Mouse (Mus musculus) embryonic facial prominence, embryonic 11.5 days (tissue): ENCODE measurements around the gene Gsta4. TPM values are rescaled to one million over a fixed set of nuclear protein-coding genes. Genes with fewer than 3 reads are reported as not detected.
"Not testable (repeated sequence)": the region's sequence is repeated elsewhere in the genome, so short reads cannot be mapped to it uniquely, and the experiment has no call there.

Experiments
- ATAC-seq: fragments of 200-750 bp; cut with Nextera tagmentation; replicated peaks from 2 replicates; pipeline ENCODE4 v1.8.0; 2017; ENCODE audit warnings: low read depth; ENCODE audit not compliant: insufficient number of reproducible peaks, low FRiP score, low TSS enrichment
- DNase-seq: peaks from one replicate; pipeline ENCODE4 v3.0.0-alpha.2; 2015; ENCODE audit warnings: low spot score
- H3K27ac ChIP-seq: fragments of 300-500 bp; sonication (generic); replicated peaks from 2 replicates; pipeline ENCODE4 v1.5.1; 2014; ENCODE audit warnings: mild to moderate bottlenecking, low read depth, low read length, control low read depth
- H3K27me3 ChIP-seq: fragments of 300-500 bp; sonication (generic); 2 replicates; pipeline ENCODE4 v1.6.1; 2014; ENCODE audit warnings: mild to moderate bottlenecking, low read length, moderate library complexity, mixed read lengths; ENCODE audit not compliant: control insufficient read depth, insufficient read depth
- H3K36me3 ChIP-seq: fragments of 300-500 bp; sonication (generic); replicated peaks from 2 replicates; pipeline ENCODE4 v1.6.1; 2014; ENCODE audit warnings: low read depth, mild to moderate bottlenecking, low read length, moderate library complexity, mixed read lengths; ENCODE audit not compliant: control insufficient read depth, insufficient read depth
- H3K4me1 ChIP-seq: fragments of 300-500 bp; sonication (generic); 2 replicates; pipeline ENCODE4 v1.6.1; 2014; ENCODE audit warnings: low read length, mixed read lengths; ENCODE audit not compliant: control insufficient read depth, insufficient read depth
- H3K4me2 ChIP-seq: fragments of 300-500 bp; sonication (generic); 2 replicates; pipeline ENCODE4 v1.6.1; 2014; ENCODE audit warnings: low read depth, mild to moderate bottlenecking, control low read depth, low read length, moderate library complexity
- H3K4me3 ChIP-seq: fragments of 300-500 bp; sonication (generic); 2 replicates; pipeline ENCODE4 v1.5.1; 2014; ENCODE audit warnings: low read depth, low read length, control low read depth
- H3K9ac ChIP-seq: fragments of 300-500 bp; sonication (generic); replicated peaks from 2 replicates; pipeline ENCODE4 v1.6.1; 2014; ENCODE audit warnings: mild to moderate bottlenecking, control low read depth, low read length
- H3K9me3 ChIP-seq: fragments of 300-500 bp; sonication (generic); replicated peaks from 2 replicates; pipeline ENCODE4 v1.6.1; 2016; ENCODE audit warnings: mild to moderate bottlenecking, low read length, inconsistent platforms, mixed read lengths; ENCODE audit not compliant: control insufficient read depth
- WGBS: fragments of 180-500 bp; shearing (Covaris S2); extraction: QIAGEN DNeasy Blood & Tissue Kit; methylation state at CpG from one replicate; pipeline ENCODE4 v1.1.7; 2014; 5-methylcytosine and 5-hydroxymethylcytosine counted together
- polyA plus RNA-seq: library from polyadenylated mRNA; unstranded; fragments of >200 nt; fragmentation: Nextera tagmentation; extraction: Ambion mirVana; gene quantifications from 2 replicates; pipeline ENCODE4 v1.2.1, GENCODE M21; 2014

The Gsta4 gene
- polyA plus RNA-seq, 1 experiment from 2014 or later = 120 TPM

GRCm38 (mm10) chr9:78225304-78225703 is 42.7 kb downstream of the Gsta4 start:
- H3K36me3 ChIP-seq = no peaks in the 10 kb centered on the region
- H3K4me2 ChIP-seq = no peak overlapping the region
- H3K4me3 ChIP-seq = no peak overlapping the region
- no peak overlapping the region for H3K27ac ChIP-seq
- no peak for DNase-seq
- H3K27me3 ChIP-seq = no peaks in the 10 kb centered on the region
- no peak for ATAC-seq
- no peaks in the 10 kb centered on the region for H3K9me3 ChIP-seq
- H3K9ac ChIP-seq = no peak overlapping the region
- H3K4me1 ChIP-seq = no peaks in the 10 kb centered on the region
- WGBS = 84% methylated on average over 11 of the region's 11 CpGs

GRCm38 (mm10) chr9:78228122-78228521 is 45.5 kb downstream of the Gsta4 start:
- Histone ChIP-seq H3K36me3 (no peaks in the 10 kb centered on the region), H3K4me1 (no peaks in the 10 kb centered on the region), H3K4me2 (no peak overlapping the region), H3K27ac (no peak overlapping the region), H3K9ac (no peak overlapping the region), H3K9me3 (no peaks in the 10 kb centered on the region), H3K27me3 (no peaks in the 10 kb centered on the region), H3K4me3 (no peak overlapping the region)
- ATAC-seq (no peak), DNase-seq (no peak)
- whole genome bisulfite sequencing = 96% methylated on average over 2 of the region's 2 CpGs

DNA sequence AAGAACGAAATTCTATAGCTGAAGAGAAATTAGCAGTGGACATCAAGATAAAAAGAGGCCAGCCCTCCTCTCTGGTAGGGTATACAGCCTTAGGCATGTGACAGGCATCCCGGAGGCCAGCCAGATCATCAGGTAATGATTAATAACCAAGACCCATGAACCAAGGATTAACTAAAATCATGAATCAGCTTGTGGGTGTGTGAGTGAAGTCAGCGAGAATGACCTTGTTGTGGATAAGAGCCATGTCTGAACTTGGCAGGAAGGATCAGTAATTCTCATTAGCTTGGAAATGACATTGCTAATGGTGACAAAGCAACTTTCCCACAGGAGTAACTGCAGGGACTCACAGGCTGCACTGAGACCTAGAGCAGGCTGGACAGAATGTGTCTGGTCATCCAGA is 47.1 kb downstream of the Gsta4 start:
- not testable (repeated sequence) for H3K27me3 ChIP-seq, H3K27ac ChIP-seq, H3K4me1 ChIP-seq, H3K9ac ChIP-seq, H3K4me3 ChIP-seq, ATAC-seq, H3K4me2 ChIP-seq, H3K9me3 ChIP-seq, DNase-seq, H3K36me3 ChIP-seq
- 63% methylated on average over 3 of the region's 3 CpGs for WGBS

DNA sequence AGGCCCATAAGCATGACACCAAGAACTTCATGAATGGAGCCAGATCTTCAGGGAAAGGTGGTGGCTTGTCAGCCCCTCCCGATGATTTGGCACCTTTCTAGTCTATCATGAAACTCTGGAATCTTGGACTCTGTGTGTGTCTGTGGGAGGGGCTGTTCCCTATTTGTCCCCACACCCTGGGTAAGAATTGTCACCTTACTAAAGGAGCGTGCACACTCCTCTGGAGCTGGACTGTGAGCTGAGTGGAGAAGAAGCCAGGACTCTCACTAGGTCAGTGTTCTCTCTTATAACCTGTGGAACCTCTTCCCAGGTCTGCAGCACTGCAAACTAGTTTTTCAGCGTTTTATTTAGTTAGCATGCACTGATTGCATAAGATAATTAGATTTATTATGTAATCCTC is 47.9 kb downstream of the Gsta4 start, which contains the start of gene Gsta1:
TSS of gene Gsta1 (plus strand) at position 196 of the 400 bp plus-strand sequence.
- not testable (repeated sequence) for H3K4me2 ChIP-seq, H3K27ac ChIP-seq, H3K4me1 ChIP-seq, H3K36me3 ChIP-seq, DNase-seq, H3K4me3 ChIP-seq, H3K9ac ChIP-seq, H3K27me3 ChIP-seq, H3K9me3 ChIP-seq, ATAC-seq
- 76% methylated on average over 2 of the region's 3 CpGs for WGBS

DNA sequence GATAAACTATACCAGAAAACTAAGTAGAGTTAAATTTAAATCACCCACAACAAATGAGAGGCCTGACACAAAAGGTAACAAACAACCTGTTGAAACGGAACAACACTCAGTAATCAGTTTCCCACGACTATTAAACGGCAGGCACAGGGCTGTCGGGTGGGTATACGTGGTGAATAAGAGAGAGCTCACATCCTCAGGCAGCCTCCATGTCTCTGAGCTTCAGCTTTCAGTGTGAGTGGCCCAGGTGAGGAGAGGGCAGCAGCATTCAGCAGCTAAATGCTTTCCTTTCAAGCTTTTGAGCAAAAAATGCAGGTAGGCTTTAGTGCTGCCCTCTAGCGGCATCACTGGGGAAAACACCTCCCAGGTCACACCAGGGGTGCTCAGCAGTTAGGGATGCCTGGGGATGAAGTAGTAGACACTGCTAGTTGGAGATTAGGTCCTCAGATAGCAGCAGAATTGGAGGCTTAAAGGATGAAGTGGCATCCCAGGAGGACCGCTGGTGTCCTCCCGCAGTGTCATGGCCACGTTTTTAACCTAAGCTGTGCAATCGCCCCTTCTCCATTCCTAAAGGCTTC is 50.6 kb downstream of the Gsta4 start:
- not testable (repeated sequence) for H3K27ac ChIP-seq, H3K9me3 ChIP-seq, H3K36me3 ChIP-seq, H3K4me1 ChIP-seq, H3K4me2 ChIP-seq, H3K27me3 ChIP-seq, H3K9ac ChIP-seq, DNase-seq, H3K4me3 ChIP-seq, ATAC-seq
- no CpG with 5 or more reads among the region's 10 CpGs for WGBS

- H3K9me3 ChIP-seq, H3K4me3 ChIP-seq, H3K4me1 ChIP-seq, H3K27ac ChIP-seq, H3K27me3 ChIP-seq, DNase-seq, ATAC-seq, H3K9ac ChIP-seq, H3K36me3 ChIP-seq, H3K4me2 ChIP-seq: not testable (repeated sequence)
- WGBS = 76% methylated on average over 4 of the region's 4 CpGs
Observed at GRCm38 (mm10) chr9:78255683-78256470, 73.3 kb downstream of the Gsta4 start.

DNA sequence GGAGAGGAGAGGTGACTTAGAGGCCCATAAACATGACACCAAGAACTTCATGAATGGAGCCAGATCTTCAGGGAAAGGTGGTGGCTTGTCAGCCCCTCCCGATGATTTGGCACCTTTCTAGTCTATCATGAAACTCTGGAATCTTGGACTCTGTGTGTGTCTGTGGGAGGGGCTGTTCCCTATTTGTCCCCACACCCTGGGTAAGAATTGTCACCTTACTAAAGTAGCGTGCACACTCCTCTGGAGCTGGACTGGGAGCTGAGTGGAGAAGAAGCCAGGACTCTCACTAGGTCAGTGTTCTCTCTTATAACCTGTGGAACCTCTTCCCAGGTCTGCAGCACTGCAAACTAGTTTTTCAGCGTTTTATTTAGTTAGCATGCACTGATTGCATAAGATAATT is 74.3 kb downstream of the Gsta4 start, which contains the start of gene Gm3776:
TSS of gene Gm3776 (plus strand) at position 216 of the 400 bp plus-strand sequence.
- not testable (repeated sequence) for H3K27me3 ChIP-seq, H3K36me3 ChIP-seq, H3K9ac ChIP-seq, H3K4me1 ChIP-seq, H3K4me3 ChIP-seq, ATAC-seq, H3K4me2 ChIP-seq, DNase-seq, H3K27ac ChIP-seq, H3K9me3 ChIP-seq
- 83% methylated on average over 1 of the region's 3 CpGs for WGBS
